Mouse (Mus musculus) liver, embryonic 14.5 days (tissue): ENCODE results near the gene Chka.

Source experiments
- CTCF ChIP-seq: IDR thresholded peaks from 2 replicates; pipeline ENCODE4 v1.5.1; 2016; ENCODE audit warnings: antibody characterized with exemption, low read depth, control low read depth
- EP300 ChIP-seq: IDR thresholded peaks from 2 replicates; pipeline ENCODE4 v1.6.1; 2016; ENCODE audit warnings: antibody characterized with exemption, low read depth

DNA sequence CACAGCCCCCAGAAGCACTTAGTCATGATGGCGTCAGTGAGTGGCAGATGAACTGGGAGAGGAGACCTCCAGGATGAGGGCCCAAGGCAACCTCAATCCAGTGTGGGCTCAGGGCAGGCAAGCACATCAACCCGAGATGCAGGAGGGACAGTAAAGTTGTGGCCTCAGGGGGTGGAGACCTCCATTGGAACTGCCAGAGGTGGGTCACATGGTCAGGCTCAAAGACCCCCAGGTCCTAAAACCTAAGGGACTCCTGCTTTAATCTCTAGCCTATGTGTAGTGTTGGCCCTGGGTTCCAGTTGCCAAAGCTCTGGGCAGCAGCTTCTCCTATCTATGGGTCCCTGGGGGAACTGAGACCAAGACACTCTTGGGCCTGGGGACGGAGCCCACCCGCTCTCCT, 77.2 kb downstream of the Chka start:
- TF ChIP-seq CTCF = no peak
- TF ChIP-seq EP300 = no peak
